Mouse (Mus musculus) spleen, postnatal 14 days (tissue): ENCODE data around the gene Tmem40.

Source experiments
- DNase-seq, 2 experiments: peaks; one replicate each; pipeline ENCODE4 v3.0.0; 2021 to 2022; ENCODE audit warnings: low spot score in 2 of 2

Tmem40 gene

DNA sequence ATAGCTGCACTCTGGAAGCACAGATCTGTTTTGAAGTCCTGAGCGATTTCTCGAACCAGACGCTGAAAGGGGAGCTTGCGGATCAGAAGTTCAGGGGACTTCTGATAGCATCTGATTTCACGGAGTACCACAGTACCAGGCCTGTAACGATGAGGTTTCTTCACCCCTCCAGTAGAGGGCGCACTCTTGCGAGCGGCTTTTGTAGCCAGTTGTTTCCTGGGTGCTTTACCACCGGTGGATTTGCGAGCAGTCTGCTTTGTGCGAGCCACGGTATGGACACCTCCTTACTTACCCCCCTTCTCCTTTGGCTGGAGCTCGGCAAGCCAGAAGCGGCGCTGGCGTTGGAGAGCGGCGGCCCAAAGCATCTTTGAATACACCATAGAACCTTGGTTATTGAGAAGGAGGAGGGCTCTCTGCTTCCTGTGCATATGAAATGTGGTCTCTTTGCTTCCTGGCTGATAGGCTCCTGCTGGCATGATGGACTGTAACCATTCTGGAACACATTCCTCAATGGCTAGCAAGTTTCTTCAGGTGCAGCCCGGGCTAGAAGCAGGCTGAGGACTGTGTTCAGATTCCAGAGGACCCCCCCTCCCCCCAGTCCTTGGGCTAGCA, 8.0 kb upstream of the Tmem40 start:
- DNase-seq, result no peak

DNA sequence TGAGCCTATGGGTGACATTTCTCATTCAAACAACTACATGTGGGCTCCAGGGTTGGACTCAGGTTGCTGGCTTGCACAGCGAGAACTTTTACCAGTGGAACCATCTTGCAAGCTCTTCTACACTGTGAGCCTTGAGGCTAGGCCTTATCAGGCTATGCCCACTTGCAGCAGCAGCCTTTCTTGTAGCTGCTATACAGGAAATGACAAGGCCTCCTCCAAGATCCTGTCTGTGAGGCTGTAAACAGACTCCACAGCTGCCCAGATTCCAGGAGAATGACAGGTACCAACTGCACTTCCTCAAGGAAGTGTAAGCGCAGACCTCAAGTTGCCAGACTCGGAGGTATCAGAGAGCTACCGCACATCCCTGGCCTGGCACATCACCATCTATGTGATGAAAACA, 6.0 kb upstream of the Tmem40 start:
- no peak for DNase-seq

DNA sequence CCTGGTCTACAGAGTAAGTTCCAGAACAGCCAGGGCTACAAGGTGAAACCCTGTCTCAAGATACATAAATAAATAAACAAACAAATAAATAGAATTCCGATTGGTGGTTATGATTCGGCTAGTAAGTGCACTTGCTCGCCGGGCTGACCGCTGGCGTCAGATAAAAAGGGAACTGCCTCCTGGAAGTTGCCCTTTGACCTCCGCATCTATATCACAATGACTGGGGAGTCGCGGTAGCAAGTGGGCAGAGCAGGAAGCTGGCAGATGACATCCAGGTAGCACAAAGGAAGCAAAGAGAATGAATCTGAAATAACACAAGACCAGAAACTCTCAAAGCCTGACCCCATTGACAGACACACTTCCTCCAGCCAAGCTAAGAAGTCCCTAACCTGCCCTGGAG, 5.1 kb upstream of the Tmem40 start:
- no peak for DNase-seq

DNA sequence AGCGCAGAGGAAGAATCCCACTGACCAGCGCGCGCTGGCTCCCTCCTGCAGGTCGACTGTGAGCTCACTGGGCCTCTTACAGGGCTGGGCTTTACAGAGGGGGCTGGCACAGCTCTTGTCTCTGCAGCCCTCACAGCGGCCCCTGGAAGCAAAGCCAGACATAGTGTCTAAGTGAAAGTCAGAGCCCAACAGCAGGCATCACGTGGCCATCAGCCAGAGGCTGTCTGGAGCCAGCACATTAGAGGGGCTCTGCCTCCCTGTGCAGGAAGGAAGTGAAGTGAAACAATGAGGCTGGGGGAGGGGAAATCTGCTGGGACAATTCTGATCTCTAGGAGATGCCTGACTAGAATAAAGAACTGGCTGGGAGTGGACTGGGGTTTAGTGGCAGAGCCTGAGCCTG, 2.0 kb upstream of the Tmem40 start:
- peak in 1 of 2 experiments; percentile 20 for DNase-seq

DNA sequence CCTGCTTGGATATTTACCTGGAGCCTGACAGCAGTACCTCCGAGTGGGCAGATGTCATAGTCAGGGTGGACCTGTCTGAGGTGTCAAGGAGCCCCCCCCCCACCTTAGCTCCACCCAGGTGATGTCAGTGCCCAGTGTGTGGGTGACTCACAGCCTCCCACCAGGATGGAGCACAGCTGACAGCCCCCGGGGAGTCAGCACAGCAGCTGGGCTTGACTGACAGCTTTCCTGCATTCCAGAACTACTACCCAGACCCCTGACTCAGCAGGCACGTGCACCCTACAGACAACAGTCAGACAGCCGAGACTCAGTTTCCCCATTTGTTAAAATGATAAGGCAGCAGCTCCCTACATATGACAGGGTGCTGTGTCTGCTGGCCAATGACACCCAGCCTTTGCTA, 1.2 kb downstream of the Tmem40 start:
- no peak for DNase-seq

DNA sequence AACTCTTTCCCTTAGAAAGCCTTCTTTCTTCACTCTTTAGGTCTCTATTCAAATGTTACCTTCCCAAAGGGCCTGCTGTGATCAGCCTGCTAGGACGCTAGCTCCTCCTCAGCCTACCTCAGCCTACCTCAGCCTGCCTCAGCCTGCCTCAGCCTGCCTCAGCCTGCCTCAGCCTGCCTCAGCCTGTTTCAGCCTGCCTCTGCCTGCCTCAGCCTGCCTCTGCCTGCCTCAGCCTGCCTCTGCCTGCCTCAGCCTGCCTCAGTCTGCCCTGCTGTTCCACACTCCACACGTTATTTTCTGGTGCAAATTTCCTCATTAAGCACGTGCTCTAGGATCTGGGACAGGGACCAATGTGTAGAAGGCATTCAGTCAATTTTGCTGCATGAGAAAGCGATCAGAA, 2.1 kb downstream of the Tmem40 start:
- DNase-seq, result no peak

DNA sequence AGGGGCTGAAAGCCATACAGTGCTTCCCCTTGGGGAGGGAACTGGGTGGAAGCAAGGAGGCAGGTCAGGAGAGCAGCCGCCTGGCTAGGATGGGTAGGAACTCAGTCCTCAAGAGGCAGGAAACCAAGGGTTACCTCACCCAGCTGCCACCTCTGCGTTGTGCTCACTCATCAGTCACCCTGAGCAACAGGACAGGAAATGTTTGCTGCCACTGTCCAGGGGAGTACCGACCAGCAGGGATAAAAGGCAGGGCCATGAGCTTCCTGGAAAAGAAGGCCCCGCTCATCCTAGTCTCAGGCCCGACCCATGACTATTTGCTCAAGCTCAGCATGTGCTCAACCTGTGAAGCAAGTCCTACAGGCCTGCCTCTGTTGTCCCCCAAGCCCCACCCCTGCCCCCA, 2.7 kb downstream of the Tmem40 start:
- DNase-seq, result no peak

DNA sequence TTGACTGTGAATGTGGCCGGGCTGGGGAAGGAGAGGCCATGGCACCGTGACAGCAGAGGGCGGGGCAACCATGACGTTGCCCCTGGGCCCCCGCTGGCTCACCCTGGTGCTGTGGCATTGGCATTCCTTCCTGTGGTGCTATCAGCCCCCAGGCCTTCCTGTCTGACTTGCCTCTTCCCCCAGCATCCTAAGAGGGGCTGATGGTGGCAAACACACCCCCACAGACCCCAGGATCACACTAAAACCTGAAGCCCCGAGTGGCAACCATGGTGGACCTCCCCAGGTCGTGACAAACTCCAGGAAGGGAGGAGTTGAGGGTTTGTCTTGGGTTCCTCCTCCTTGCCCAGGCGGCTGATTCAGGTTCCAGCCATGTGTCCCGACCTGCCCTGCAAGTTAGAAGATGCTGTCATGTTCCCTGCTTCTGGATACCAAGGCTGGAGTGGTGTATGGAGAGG, 3.2 kb downstream of the Tmem40 start:
- peak in 1 of 2 experiments; percentile 11 for DNase-seq

DNA sequence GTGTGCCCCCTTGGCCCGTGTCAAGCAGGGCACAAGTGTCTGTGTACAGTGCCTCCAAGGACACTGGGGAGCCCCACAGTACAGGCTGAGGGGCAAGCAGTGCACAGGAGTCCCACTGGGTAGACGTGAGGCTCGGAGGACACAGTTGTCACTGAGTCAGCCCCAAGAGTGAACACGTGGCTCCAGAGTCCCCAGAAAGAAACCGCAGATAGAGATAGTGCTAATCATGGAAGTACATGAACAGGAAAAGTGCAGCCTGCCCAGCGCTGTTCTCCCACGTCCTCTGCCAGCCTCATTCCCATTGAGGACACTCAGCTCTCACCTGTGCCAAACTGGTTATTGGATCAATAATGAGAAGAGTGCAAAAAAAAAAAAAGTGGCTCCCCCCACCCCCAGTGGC, 6.7 kb downstream of the Tmem40 start:
- DNase-seq, result no peak

DNA sequence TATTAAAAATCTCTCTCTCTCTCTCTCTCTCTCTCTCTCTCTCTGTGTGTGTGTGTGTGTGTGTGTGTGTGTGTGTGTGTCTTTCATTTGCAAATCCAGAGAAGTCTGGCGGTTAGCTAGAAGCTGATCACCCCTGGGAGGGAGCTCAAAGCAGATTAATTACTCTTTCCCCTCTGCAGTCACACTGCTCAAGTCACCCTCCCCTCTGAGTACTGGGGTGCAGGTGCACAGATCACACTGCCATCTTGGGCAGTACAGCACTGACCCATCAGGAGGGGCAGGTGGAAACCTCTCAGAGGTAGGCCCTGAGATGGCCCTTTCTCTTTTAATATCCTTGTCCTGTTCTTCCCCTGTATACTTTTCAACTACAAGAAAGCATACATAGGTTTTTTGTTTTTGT, 15.9 kb downstream of the Tmem40 start:
- DNase-seq, result no peak

DNA sequence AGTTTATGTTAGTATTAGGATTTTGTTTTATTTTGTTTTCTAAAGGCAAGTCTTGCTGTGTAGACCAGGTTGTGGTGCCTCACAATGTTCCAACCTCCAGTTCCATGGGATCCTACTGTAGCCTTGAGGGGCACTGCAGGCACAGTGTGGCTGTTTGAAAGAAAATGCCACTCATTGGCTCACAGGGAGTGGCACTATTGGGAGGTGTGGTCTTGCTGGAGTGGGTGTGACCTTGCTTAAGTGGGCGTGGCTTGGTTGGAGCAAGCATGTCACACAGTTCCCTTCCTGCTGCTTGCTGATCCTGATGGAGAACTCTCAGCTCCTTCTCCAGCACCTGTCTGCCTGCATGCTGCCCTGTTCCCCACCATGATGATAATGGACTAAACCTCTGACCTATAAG, 18.6 kb downstream of the Tmem40 start:
- peak in 1 of 2 experiments; percentile 19 for DNase-seq

DNA sequence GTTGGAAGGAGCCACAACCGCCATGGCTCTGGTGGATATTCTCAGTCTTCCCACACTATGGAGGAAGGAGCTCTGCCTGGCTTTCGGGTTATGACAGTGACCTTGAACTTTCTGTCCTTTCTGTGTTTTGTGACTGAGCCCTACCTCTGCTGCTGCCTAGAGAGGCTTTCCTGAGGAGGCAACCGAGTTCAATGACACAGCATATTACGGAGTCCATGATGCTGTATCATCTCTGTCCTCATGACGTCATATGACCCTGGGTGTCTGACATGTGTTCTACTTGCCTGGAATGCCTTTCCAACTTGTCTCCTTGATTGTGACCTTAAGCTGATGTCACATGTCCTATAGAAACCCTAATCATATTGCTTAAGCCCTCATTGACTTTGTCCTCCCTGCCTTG, 23.2 kb downstream of the Tmem40 start:
- DNase-seq, result no peak

DNA sequence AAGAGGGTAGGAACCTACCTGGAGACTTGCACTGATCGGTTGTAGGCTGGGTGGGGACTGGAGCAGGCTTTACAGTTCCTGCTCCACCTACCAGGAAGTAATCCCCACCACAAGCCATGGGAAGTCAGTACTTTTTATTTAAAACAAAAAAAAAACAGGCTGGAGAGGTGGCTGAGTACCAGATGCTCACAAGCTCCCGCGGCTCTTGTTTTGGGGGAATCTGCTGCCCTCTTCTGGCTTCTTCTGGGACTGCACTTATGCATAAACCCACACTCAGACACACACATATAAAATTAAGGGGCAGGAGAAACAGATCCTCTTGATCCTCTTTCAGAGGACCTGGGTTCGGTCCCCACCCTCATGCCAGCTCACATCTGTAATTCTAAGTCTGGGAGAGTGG, 27.3 kb downstream of the Tmem40 start:
- peak in 1 of 2 experiments; percentile 20 for DNase-seq

DNA sequence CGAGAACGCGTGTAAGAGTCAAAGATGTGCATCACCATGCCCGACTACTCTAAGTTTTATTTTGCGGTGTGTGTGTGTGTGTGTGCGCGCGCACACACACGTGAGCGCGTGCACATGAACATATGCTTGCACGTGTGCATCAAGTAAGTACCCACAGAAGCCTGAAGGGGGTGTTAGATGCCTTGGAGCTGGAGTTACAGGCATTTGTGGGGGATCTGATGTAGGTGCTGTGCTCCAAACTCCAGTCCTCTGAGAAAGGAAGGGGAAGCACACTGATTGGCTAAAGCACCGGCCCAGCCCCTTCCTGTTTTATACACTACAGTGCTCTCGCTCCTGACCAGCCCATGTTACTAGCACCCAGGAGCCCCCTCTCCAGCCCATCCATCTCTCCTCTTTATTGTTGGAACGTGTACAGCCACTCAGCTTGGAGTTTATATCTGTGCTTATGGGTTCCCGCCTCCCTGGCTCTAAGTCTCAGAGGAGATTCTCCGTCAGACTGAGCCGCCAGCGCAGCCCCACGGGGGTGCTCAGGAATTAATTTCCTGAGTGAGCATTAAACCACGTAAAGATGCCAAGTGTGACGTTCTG, 29.8 kb downstream of the Tmem40 start:
- no peak for DNase-seq

DNA sequence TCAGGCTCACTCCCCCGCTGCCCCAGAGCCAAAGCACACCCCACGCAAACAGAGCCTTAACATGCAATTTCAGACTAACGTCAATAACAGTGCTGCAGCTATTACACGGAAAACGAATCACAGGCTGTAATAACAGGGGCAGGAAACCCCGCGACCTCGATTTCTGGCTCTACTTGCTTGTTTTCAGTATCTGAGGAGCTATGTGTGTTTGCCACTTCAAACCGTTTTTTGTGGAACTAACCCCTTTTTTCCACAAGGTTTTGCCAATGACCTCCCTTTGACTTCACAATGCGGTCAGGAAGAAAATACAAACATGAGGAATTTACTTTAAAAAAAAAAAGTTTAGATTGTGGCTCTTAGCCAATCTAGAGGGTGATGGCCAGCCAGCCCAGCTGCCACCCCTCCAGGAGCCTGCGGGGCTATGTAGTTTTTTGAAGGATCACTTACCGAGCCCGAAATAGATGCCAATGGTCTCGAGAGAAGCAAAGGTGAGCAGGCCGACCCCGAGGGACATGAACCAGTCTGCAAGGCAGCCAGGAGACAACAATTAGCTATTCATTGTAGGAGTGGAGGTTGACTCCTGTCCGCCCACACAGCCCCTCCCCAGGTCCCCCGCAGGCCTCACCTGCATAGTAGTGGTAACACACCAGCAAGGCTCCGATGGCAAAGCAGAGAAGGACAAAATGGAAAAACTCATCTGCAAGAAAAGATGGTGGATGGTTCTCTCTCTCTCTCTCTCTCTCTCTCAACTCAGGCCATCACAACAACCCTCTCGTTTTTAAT, 31.5 kb downstream of the Tmem40 start:
- DNase-seq, result no peak

DNA sequence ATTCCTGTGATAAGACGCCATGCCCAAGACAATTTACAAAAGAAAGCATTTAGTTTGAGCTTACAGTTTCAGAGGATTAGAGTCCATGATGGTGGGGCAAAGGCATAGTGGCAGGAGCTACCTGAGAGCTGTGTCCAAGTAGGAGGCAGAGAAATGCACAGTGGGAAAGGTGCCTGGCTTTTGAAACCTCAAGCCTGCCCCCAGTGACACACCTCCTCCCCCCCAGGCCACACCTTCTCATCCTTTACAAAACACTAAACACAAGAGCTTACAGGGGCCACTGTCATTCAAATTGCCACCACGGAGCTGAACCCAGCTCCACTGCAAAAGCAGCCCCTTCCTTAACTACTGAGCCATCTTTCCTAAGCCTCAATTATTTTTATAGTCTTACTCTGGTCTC, 34.6 kb downstream of the Tmem40 start:
- no peak for DNase-seq

DNA sequence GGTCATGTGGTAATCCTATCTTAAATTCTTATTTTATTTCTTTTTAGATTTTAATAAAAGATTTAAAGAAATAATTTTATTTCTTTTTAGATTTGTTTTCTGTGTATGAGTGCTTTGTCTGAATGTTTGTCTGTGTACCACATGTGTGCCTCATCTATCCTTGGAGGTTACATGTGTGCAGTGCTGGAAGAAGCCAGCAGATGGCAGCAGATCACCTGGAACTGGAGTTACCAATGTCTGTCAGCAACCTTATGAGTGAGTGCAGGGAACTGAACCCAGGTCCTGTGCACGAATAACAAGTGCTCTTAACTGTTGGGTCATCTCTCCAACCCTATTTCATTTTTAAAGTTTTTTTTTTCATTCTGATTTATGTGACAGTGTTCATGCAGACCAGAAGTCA, 35.1 kb downstream of the Tmem40 start:
- peak; percentile 31 to 54 for DNase-seq

DNA sequence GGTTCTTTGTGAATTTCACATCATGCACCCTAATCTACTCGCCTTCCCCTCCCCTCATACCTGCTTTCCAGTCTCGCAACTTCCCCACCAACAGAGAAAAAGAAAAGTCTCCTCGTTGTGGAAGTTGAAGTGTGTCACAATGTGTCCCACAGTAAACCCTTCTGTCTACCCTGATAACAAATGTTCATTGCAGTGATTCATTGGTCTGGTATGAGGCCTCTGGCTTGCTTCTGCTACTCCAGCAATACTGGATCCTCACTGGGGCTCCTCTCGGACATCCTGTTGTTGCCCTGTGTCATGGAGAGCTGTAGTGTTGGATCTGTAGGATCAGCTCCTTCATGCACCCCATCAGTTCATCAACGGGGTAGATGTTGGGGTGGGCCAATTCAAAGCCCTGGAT, 40.0 kb downstream of the Tmem40 start:
- no peak for DNase-seq

DNA sequence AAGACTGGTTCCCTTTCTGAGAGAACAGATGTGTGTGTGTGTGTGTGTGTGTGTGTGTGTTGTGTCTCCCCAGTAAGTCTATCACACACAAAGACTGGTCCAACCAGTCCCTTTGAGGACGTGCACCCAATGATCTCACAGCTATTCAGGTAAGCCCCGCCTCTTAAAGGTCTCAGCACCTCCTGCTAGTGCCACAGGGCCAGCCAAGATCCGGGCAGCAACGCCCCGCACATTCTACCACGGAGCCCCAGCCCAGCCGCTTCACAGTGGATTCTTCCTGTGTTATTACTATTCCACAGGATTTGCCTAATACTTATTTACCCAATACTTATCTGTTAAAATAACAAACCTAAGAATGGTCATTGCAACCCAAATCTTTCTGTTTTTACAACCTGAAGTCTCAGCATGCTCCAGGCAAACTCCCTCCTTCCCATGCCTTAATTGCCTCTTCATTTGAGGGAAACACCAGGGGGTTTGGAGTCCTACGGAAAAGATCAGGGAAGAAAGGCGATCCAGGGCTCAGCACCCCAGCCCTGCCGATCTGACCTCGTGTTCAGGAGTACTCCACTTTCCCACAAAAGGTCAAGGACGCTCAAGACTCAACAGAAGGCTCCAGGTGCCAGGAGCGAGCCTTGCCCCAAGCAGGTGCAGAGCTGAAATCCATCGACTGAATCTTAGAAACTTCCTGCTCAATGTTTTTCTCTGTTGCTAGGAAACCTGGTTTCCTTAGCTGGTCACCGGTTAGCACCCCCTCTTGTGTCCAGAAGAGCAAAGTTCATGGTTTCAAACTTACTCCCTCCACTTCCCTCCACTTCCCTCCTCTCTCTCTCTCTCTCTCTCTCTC, 44.3 kb downstream of the Tmem40 start:
- DNase-seq, result peak in 1 of 2 experiments; percentile 22

DNA sequence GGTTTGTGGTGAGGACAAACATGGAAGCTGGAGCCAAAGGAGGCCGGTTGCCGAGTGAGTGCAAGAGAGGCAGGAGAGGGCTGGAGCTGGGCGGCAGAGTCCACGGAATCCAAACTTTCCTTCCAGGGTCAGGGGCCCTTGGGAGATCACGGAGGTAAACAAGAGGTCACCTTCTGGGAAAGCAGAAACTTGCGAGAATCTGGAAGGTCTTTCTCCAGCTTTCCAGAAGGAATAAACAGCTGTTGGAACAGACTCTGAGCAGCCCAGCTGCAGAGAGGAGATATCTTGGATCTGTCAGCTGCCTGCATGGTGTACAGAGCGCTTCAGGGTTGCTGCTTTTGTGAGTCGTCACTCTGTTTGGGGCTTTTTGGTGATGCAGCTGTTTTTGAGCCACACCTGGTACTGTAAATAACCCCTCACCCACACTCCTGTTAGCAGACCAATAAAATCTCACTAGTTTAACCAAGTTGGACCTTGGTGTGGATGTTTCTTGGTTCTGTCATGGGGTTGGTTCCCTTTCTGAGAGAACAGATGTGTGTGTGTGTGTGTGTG, 45.0 kb downstream of the Tmem40 start:
- no peak for DNase-seq

DNA sequence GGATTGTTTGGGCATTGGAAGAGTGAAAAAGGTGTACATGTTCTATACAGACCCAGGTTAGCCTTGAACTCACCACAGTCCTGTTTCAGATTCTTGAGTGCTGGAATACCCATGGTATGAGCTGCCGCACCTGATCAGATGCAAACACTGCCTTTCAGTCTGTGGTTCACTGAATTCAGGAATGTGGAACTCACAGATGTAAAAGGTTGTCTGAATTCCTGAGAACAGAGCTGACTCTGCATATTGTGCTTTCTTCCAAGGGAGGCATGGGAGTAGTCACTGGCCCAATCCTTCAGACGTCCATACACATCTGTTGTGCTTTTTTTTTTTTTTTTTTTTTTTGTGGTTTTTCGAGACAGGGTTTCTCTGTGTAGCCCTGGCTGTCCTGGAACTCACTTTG, 50.9 kb downstream of the Tmem40 start:
- no peak for DNase-seq

DNA sequence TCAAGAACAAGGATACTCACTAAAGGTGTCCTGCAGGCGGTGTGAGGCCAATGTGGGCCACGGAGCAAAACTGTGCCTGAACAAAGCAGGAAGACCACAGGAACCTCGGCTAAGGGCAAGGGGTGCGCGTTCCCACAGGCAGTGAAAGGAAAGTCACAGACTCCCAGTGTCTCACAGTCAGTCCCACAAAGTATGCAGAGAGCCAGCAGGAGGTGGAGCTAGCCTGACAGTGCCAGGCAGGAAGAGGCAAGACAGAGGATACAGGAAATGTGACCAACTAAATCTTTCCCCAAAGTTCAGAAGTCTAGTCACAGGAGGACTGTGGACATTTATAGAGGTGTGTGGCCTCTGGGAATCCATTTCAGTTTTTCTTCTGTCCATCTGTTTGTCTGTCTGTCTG, 59.3 kb downstream of the Tmem40 start:
- DNase-seq, result no peak
